Mouse (Mus musculus): ENCODE data around the gene Fkbp1a.

Fkbp1a gene

GRCm38 (mm10) chr2:151546571-151546970, 4.3 kb downstream of the Fkbp1a start:
- DNase-seq (ENCODE audit: low read depth, low spot score): no peak

- DNase-seq (ENCODE audit: low read depth, low spot score): no peak
Measured at GRCm38 (mm10) chr2:151549615-151550121, 7.4 kb downstream of the Fkbp1a start.

GRCm38 (mm10) chr2:151562930-151563921, 20.9 kb downstream of the Fkbp1a start:
- no peak for DNase-seq (ENCODE audit: low read depth, low spot score)

- no peak for DNase-seq (ENCODE audit: low read depth, low spot score)
Measured at GRCm38 (mm10) chr2:151564006-151564405, 21.7 kb downstream of the Fkbp1a start.

GRCm38 (mm10) chr2:151564986-151565385, 22.7 kb downstream of the Fkbp1a start:
- DNase-seq (ENCODE audit: low read depth, low spot score): no peak

- DNase-seq (ENCODE audit: low read depth, low spot score): no peak
Measured at GRCm38 (mm10) chr2:151566856-151567255, 24.6 kb downstream of the Fkbp1a start.

GRCm38 (mm10) chr2:151569452-151569851, 27.2 kb downstream of the Fkbp1a start:
- DNase-seq (ENCODE audit: low read depth, low spot score): no peak

GRCm38 (mm10) chr2:151571873-151572700, 29.8 kb downstream of the Fkbp1a start, which contains the start of gene Sdcbp2:
Sdcbp2 (plus strand) TSS chr2:151572622.
- DNase-seq (ENCODE audit: low read depth, low spot score): no peak

GRCm38 (mm10) chr2:151573667-151574066, 31.4 kb downstream of the Fkbp1a start:
- no peak for DNase-seq (ENCODE audit: low read depth, low spot score)

- no peak for DNase-seq (ENCODE audit: low read depth, low spot score)
Measured at GRCm38 (mm10) chr2:151574607-151575006, 32.3 kb downstream of the Fkbp1a start.

GRCm38 (mm10) chr2:151575119-151575698, 32.9 kb downstream of the Fkbp1a start:
- DNase-seq (ENCODE audit: low read depth, low spot score): peak; percentile 56

GRCm38 (mm10) chr2:151575699-151576389, 33.6 kb downstream of the Fkbp1a start:
- peak; percentile 88 for DNase-seq (ENCODE audit: low read depth, low spot score)

- DNase-seq (ENCODE audit: low read depth, low spot score): no peak
Measured at GRCm38 (mm10) chr2:151579183-151579582, 36.9 kb downstream of the Fkbp1a start.

GRCm38 (mm10) chr2:151580945-151581344, 38.7 kb downstream of the Fkbp1a start:
- no peak for DNase-seq (ENCODE audit: low read depth, low spot score)

- no peak for DNase-seq (ENCODE audit: low read depth, low spot score)
Measured at GRCm38 (mm10) chr2:151585934-151586333, 43.7 kb downstream of the Fkbp1a start.

- DNase-seq (ENCODE audit: low read depth, low spot score): no peak
Measured at GRCm38 (mm10) chr2:151586807-151587206, 44.5 kb downstream of the Fkbp1a start.

GRCm38 (mm10) chr2:151587306-151587705, 45.0 kb downstream of the Fkbp1a start:
- DNase-seq (ENCODE audit: low read depth, low spot score): no peak

- DNase-seq (ENCODE audit: low read depth, low spot score): no peak
Measured at GRCm38 (mm10) chr2:151598068-151598467, 55.8 kb downstream of the Fkbp1a start.

- DNase-seq (ENCODE audit: low read depth, low spot score): no peak
Measured at GRCm38 (mm10) chr2:151602106-151602505, 59.8 kb downstream of the Fkbp1a start.

GRCm38 (mm10) chr2:151603630-151604029, 61.3 kb downstream of the Fkbp1a start:
- DNase-seq (ENCODE audit: low read depth, low spot score): peak; percentile 67

GRCm38 (mm10) chr2:151605437-151605987, 63.2 kb downstream of the Fkbp1a start:
- DNase-seq (ENCODE audit: low read depth, low spot score): peak; percentile 39

Measured in mesoderm, embryonic 11.5 days (tissue).